In the genomic region with DNA sequence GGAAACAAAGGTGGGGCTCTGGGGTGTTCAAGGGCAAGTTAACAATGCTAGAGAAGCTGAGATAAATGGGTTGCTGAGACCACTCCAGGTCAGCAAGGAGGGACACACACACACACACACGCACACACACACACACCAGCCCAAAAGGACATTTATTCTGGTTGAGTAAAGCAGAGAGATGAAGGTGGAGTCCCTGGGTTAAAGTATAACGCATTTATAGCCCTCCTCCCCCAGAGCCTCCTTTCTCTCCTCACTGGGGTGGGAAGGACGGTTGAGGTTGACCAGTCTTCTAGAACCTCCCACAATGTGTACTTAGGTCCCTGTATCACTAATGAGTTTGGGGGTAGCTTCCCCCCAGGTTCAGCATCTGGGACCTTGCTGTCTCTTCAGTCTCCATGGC, we compare ENCODE assay signal across 27 mouse cellular contexts. TPM values are rescaled to one million over a fixed set of nuclear protein-coding genes. Genes with fewer than 3 reads are reported as not detected.
A peak's percentile ranks its signal among the peaks of the same experiment; 100 is the strongest.
DNase-seq lines count a peak whose midpoint lies in the region; ATAC-seq and TF ChIP-seq lines count a peak whose summit lies in the region.
"Had no signal": no experiment of that assay in that cellular context is flagged by ENCODE, and none has a peak within 500 bp of the region (broad histone marks: within the 10 kb centered on the region; RNA-seq: fewer than 3 reads in every experiment).

No protein-coding gene starts in this region.

- H3K27me3 ChIP-seq in intestine, embryonic 15.5 days (replicated peaks): no peaks in the 10 kb centered on the region
- no peaks in the 10 kb centered on the region for H3K27me3 ChIP-seq in intestine, postnatal 0 days (replicated peaks; ENCODE audit: control insufficient read depth, insufficient read depth, low read length)
- H3K27me3 ChIP-seq in kidney, embryonic 14.5 days (ENCODE audit: control insufficient read depth, insufficient read depth, low read length): no peaks in the 10 kb centered on the region
- no peaks in the 10 kb centered on the region for H3K27me3 ChIP-seq in splenic B cell, adult 2 months (ENCODE audit: control insufficient read depth, insufficient read depth, low read length, poor library complexity, severe bottlenecking)
- no peaks in the 10 kb centered on the region for H3K27me3 ChIP-seq in forebrain, embryonic 11.5 days (ENCODE audit: control insufficient read depth, insufficient read depth, low read length)
- H3K27me3 ChIP-seq: embryonic facial prominence, embryonic 15.5 days; heart, embryonic 13.5 days; hindbrain, embryonic 12.5 days; limb, embryonic 12.5 days had no signal

- H3K4me2 ChIP-seq in intestine, embryonic 15.5 days (replicated peaks): 0 out of 2 replicates have a peak overlapping the region, but pooled peaks have one; percentile 5
- H3K4me2 ChIP-seq in intestine, postnatal 0 days (replicated peaks; ENCODE audit: low read depth): no peak overlapping the region
- H3K4me2 ChIP-seq in kidney, embryonic 14.5 days (replicated peaks; ENCODE audit: low read depth, low read length): no peak overlapping the region
- no peak overlapping the region for H3K4me2 ChIP-seq in forebrain, embryonic 11.5 days (ENCODE audit: low read depth, low read length, severe bottlenecking)
- H3K4me2 ChIP-seq: embryonic facial prominence, embryonic 15.5 days; heart, embryonic 13.5 days; hindbrain, embryonic 12.5 days; limb, embryonic 12.5 days; liver, embryonic 11.5 days had no signal

- no peak for TF ChIP-seq CTCF in intestine, postnatal 0 days (IDR thresholded peaks at IDR 0.05; ENCODE audit: low read depth)

- DNase-seq in kidney, postnatal 25 days: peak; percentile 67 to 82
- DNase-seq in splenic B cell, adult 2 months (ENCODE audit: low read depth, low spot score): peak; percentile 21
- DNase-seq in forebrain, embryonic 11.5 days (ENCODE audit: low spot score): no peak
- DNase-seq in left cerebral cortex, adult 11 months (ENCODE audit: low spot score): no peak
- DNase-seq in right cerebral cortex, adult 2 months (ENCODE audit: low spot score in 2 of 2): no peak
- DNase-seq: adrenal gland, postnatal 25 days; cerebellum, adult 8-10 months; cerebellum, postnatal 36 days; gastrocnemius, postnatal 14 days; heart, adult 2 months; heart, postnatal 14 days; layer of hippocampus, postnatal 36 days; liver, postnatal 0 days; right cerebral cortex, postnatal 14 days had no signal

- no peaks in the 10 kb centered on the region for H3K9me3 ChIP-seq in intestine, embryonic 15.5 days
- no peaks in the 10 kb centered on the region for H3K9me3 ChIP-seq in intestine, postnatal 0 days (ENCODE audit: control insufficient read depth)
- no peaks in the 10 kb centered on the region for H3K9me3 ChIP-seq in kidney, embryonic 14.5 days (ENCODE audit: control insufficient read depth, low read length)
- H3K9me3 ChIP-seq in forebrain, embryonic 11.5 days (ENCODE audit: control insufficient read depth, low read length): no peaks in the 10 kb centered on the region
- H3K9me3 ChIP-seq: embryonic facial prominence, embryonic 15.5 days; heart, embryonic 13.5 days; hindbrain, embryonic 12.5 days; limb, embryonic 12.5 days; midbrain, embryonic 10.5 days had no signal

- peak; percentile 40 for ATAC-seq in intestine, embryonic 15.5 days
- no peak for ATAC-seq in intestine, postnatal 0 days
- ATAC-seq in kidney, embryonic 14.5 days (ENCODE audit: low FRiP score, low TSS enrichment): peak; percentile 58
- ATAC-seq in forebrain, embryonic 11.5 days (replicated peaks; ENCODE audit: low FRiP score): no peak
- ATAC-seq: CD4-positive, CD25-positive, alpha-beta regulatory T cell, adult 4 months; forebrain, embryonic 16.5 days; liver, postnatal 0 days; lung, postnatal 0 days had no signal

- H3K4me3 ChIP-seq in intestine, embryonic 15.5 days (replicated peaks): no peak overlapping the region
- no peak overlapping the region for H3K4me3 ChIP-seq in intestine, postnatal 0 days (ENCODE audit: low read depth, low read length)
- H3K4me3 ChIP-seq in kidney, embryonic 14.5 days (ENCODE audit: low read length): no peak overlapping the region
- no peak overlapping the region for H3K4me3 ChIP-seq in forebrain, embryonic 11.5 days (ENCODE audit: low read depth, low read length)
- H3K4me3 ChIP-seq: embryonic facial prominence, embryonic 15.5 days; heart, adult 2 months; heart, embryonic 13.5 days; hindbrain, embryonic 12.5 days; limb, embryonic 12.5 days; midbrain, embryonic 10.5 days had no signal

- H3K27ac ChIP-seq in intestine, embryonic 15.5 days: peak overlapping the region; percentile 45
- H3K27ac ChIP-seq in intestine, postnatal 0 days (ENCODE audit: low read depth, low read length): no peak overlapping the region
- peak overlapping the region; percentile 56; the same call in 1 of the 2 replicates for H3K27ac ChIP-seq in kidney, embryonic 14.5 days (ENCODE audit: low read depth, low read length)
- no peak overlapping the region for H3K27ac ChIP-seq in forebrain, embryonic 11.5 days (ENCODE audit: low read depth, low read length)
- H3K27ac ChIP-seq: embryonic facial prominence, embryonic 15.5 days; heart, adult 2 months; heart, embryonic 13.5 days; hindbrain, embryonic 12.5 days; limb, embryonic 12.5 days; midbrain, embryonic 10.5 days had no signal

- H3K9ac ChIP-seq in intestine, embryonic 15.5 days: no peak overlapping the region
- H3K9ac ChIP-seq in intestine, postnatal 0 days (ENCODE audit: low read depth, low read length): no peak overlapping the region
- no peak overlapping the region for H3K9ac ChIP-seq in kidney, embryonic 14.5 days (ENCODE audit: low read depth, low read length)
- H3K9ac ChIP-seq in forebrain, embryonic 11.5 days (ENCODE audit: low read length): no peak overlapping the region
- H3K9ac ChIP-seq: embryonic facial prominence, embryonic 15.5 days; heart, embryonic 13.5 days; hindbrain, embryonic 12.5 days; limb, embryonic 12.5 days; liver, postnatal 0 days had no signal

- H3K36me3 ChIP-seq in intestine, embryonic 15.5 days: no peaks in the 10 kb centered on the region
- H3K36me3 ChIP-seq in intestine, postnatal 0 days (ENCODE audit: control insufficient read depth, insufficient read depth): no peaks in the 10 kb centered on the region
- no peaks in the 10 kb centered on the region for H3K36me3 ChIP-seq in kidney, embryonic 14.5 days (ENCODE audit: control insufficient read depth, insufficient read depth, low read length)
- H3K36me3 ChIP-seq in splenic B cell, adult 2 months (ENCODE audit: control insufficient read depth, insufficient read depth, low read length, poor library complexity, severe bottlenecking): no peaks in the 10 kb centered on the region
- no peaks in the 10 kb centered on the region for H3K36me3 ChIP-seq in forebrain, embryonic 11.5 days (ENCODE audit: control insufficient read depth, insufficient read depth, low read length)
- H3K36me3 ChIP-seq: embryonic facial prominence, embryonic 15.5 days; heart, embryonic 13.5 days; hindbrain, embryonic 12.5 days; limb, embryonic 12.5 days; midbrain, embryonic 10.5 days had no signal

- 43% methylated on average over 3 of the region's 3 CpGs for WGBS in intestine, embryonic 15.5 days
- 34% methylated on average over 3 of the region's 3 CpGs for WGBS in intestine, postnatal 0 days
- 28% methylated on average over 3 of the region's 3 CpGs for WGBS in kidney, embryonic 14.5 days
- 74% methylated on average over 3 of the region's 3 CpGs for WGBS in forebrain, embryonic 11.5 days

- peaks cover 14% of the 10 kb centered on the region for H3K4me1 ChIP-seq in intestine, embryonic 15.5 days (replicated peaks)
- H3K4me1 ChIP-seq in intestine, postnatal 0 days (replicated peaks; ENCODE audit: control insufficient read depth, insufficient read depth, low read length): peaks cover 14% of the 10 kb centered on the region; the same call in 1 of the 2 replicates
- peaks cover 44% of the 10 kb centered on the region for H3K4me1 ChIP-seq in kidney, embryonic 14.5 days (ENCODE audit: control insufficient read depth, insufficient read depth, low read length)
- H3K4me1 ChIP-seq in forebrain, embryonic 11.5 days (replicated peaks; ENCODE audit: control insufficient read depth, insufficient read depth, low read length): no peaks in the 10 kb centered on the region
- H3K4me1 ChIP-seq: midbrain, embryonic 10.5 days had no signal

RNA-seq across cellular contexts. Expression of a gene that starts 4.6 kb away (rescaled TPM):
- polyA plus RNA-seq in intestine, embryonic 15.5 days (2015; fragmentation: Nextera tagmentation; extraction: Ambion mirVana): not detected in 2 replicates
- not detected in 2 replicates for polyA plus RNA-seq in intestine, postnatal 0 days (2015; fragmentation: Nextera tagmentation; extraction: Ambion mirVana)
- polyA plus RNA-seq in kidney, embryonic 14.5 days (2014; fragmentation: Nextera tagmentation; extraction: Ambion mirVana): not detected in 2 replicates
- polyA plus RNA-seq in forebrain, embryonic 11.5 days (2014; fragmentation: Nextera tagmentation; extraction: Ambion mirVana): 0.40 TPM in 1 of 2 replicates, not detected in the other
- polyA plus RNA-seq: brain, embryonic 14.5 days; CD4-positive, CD25-positive, alpha-beta regulatory T cell, adult 4 months; embryonic facial prominence, embryonic 15.5 days; forebrain, embryonic 16.5 days; heart, adult 2 months; heart, embryonic 13.5 days; hindbrain, embryonic 12.5 days; limb, embryonic 12.5 days; liver, embryonic 11.5 days; liver, postnatal 0 days; lung, postnatal 0 days; midbrain, embryonic 10.5 days had no signal

RNA-seq across cellular contexts. Expression of a gene that starts 37.7 kb away (rescaled TPM):
- 166 and 207 TPM in 2 replicates for polyA plus RNA-seq in intestine, embryonic 15.5 days (2015; fragmentation: Nextera tagmentation; extraction: Ambion mirVana)
- 64.7 and 70.5 TPM in 2 replicates for polyA plus RNA-seq in intestine, postnatal 0 days (2015; fragmentation: Nextera tagmentation; extraction: Ambion mirVana)
- polyA plus RNA-seq in kidney, embryonic 14.5 days (2014; fragmentation: Nextera tagmentation; extraction: Ambion mirVana): 241 and 403 TPM in 2 replicates
- 355 and 371 TPM in 2 replicates for polyA plus RNA-seq in forebrain, embryonic 11.5 days (2014; fragmentation: Nextera tagmentation; extraction: Ambion mirVana)

RNA-seq across cellular contexts. Expression of a gene that starts 47.4 kb away (rescaled TPM):
- polyA plus RNA-seq in intestine, embryonic 15.5 days (2015; fragmentation: Nextera tagmentation; extraction: Ambion mirVana): 4.7 and 5.2 TPM in 2 replicates
- 6.3 and 8.3 TPM in 2 replicates for polyA plus RNA-seq in intestine, postnatal 0 days (2015; fragmentation: Nextera tagmentation; extraction: Ambion mirVana)
- polyA plus RNA-seq in kidney, embryonic 14.5 days (2014; fragmentation: Nextera tagmentation; extraction: Ambion mirVana): 14.5 and 14.8 TPM in 2 replicates
- polyA plus RNA-seq in forebrain, embryonic 11.5 days (2014; fragmentation: Nextera tagmentation; extraction: Ambion mirVana): 10.1 and 10.4 TPM in 2 replicates

Comparison
In these comparisons a context has a peak if more than half of its experiments do, and no peak if none do; other contexts are left out.
1. ATAC-seq: peak in intestine, embryonic 15.5 days (single experiment) and kidney, embryonic 14.5 days (single experiment); none in intestine, postnatal 0 days (single experiment) and forebrain, embryonic 11.5 days (single experiment).
2. H3K27ac ChIP-seq: peak in intestine, embryonic 15.5 days (single experiment) and kidney, embryonic 14.5 days (single experiment); none in intestine, postnatal 0 days (single experiment) and forebrain, embryonic 11.5 days (single experiment).
3. DNase-seq: peak in kidney, postnatal 25 days (2 of 2) and splenic B cell, adult 2 months (single experiment); none in forebrain, embryonic 11.5 days (single experiment), left cerebral cortex, adult 11 months (single experiment) and right cerebral cortex, adult 2 months (0 of 2).